Mouse (Mus musculus): ENCODE results near the gene Gpd1. TPM values are rescaled to one million over a fixed set of nuclear protein-coding genes. Genes with fewer than 3 reads are reported as not detected.
"Not testable (repeated sequence)": the region's sequence is repeated elsewhere in the genome, so short reads cannot be mapped to it uniquely, and the experiment has no call there.

Gpd1 gene
- polyA plus RNA-seq, 1 experiment: 114 TPM

DNA sequence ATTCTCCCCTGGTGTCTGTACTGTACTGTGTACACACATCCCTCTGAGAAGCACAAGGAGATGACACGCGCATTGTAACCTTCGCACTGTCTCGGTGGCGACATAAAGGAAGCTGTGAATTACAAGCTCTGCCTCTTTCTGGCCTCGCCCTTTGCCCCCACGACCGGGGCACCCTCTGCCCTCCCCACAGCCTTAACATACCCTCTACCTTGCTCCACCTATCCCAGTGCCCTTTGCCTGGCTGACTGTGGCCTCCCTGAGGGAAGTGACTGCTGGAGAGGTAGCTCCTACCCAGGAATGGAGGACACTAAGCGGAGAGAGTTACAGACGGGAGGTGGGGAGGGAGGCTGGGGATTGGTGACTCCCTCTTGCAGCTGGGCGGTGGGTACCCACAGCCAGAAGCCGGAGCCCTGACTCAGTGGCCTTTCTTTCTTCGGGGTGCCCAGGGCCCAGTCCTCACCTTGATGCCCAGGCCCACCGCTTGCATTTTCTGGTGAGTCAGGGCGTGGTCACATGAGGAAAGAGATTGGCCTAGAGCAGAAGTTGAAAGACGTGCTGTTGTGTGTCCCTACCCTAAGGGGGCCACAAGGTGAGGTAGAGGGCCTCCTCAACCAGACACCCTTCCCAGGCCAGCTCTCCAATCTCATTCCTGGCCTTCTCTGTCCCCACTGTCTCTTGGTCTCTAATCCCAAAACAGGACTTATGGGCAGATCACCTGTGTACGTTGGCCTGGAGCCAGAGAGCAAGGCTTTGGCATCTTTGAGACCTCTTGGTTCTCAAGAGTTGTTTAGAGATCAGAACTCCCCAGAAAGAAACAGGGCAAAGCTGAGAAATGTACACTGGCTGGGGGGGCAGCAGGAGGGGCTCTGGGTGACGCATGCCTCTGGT is 16.9 kb upstream of the Gpd1 start:
- peaks cover 4% of the 10 kb centered on the region; the same call in 1 of the 2 replicates for H3K4me1 ChIP-seq (ENCODE audit: control insufficient read depth, insufficient read depth, low read length)
- WGBS: 87% methylated on average over 18 of the region's 18 CpGs
- TF ChIP-seq POLR2A (IDR thresholded peaks at IDR 0.05; ENCODE audit: borderline replicate concordance, extremely low read depth, low read depth, low read length) (no peak), CTCF (IDR thresholded peaks at IDR 0.05; ENCODE audit: insufficient read depth, low read length) (no peak)
- no peak overlapping the region for H3K4me3 ChIP-seq (replicated peaks; ENCODE audit: extremely low read depth, low read depth, low read length)
- no peak for DNase-seq

- WGBS: 31% methylated on average over 16 of the region's 16 CpGs
- peak overlapping the region; percentile 56 for H3K4me3 ChIP-seq (replicated peaks; ENCODE audit: extremely low read depth, low read depth, low read length)
- not testable (repeated sequence) for H3K4me1 ChIP-seq (ENCODE audit: control insufficient read depth, insufficient read depth, low read length); DNase-seq
Measured at GRCm38 (mm10) chr15:99701640-99701998, 15.7 kb upstream of the Gpd1 start.

DNA sequence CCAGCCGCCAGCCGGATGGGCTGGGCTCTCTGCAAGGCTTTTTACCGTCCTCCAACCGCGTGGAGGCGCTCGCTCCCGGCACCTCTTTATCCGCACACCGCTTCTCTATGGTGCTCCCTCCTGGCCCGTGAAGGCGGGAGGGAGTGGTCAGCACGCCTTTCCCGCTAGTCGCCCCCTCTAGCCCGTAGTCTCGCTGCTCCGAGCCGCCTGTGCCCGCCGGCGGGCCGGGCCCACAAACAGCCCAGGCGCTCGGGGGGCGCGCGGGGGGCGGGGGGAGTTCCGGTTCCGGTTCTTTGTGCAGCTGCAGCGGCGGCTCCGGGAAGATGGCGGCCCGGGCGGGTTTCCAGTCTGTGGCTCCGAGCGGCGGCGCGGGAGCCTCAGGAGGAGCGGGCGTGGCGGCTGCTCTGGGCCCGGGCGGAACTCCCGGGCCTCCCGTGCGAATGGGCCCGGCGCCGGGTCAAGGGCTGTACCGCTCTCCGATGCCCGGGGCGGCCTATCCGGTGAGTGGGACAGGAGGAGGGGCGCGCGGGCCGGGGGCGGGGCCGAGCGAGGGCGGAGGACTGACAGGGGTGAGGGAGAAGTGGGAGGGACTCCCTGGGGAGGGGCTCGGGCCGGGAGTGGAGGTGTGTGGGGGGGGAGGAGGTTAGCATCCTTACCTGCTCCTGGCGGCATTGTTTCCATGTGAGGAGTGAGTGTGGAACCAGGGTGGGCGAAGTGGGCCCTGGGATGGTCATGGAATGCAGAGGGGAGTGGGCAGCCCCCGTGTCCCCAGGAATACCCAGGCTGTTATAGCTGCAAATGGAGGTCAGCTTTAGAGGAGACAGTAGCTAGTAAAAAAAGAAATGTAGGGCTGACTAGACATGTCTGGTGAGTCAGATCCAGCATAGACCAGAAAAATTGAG is 15.1 kb upstream of the Gpd1 start, which contains the start of gene Smarcd1:
Smarcd1 (plus strand) TSS at position 131 of the 902 bp plus-strand sequence.
- H3K4me1 ChIP-seq (ENCODE audit: control insufficient read depth, insufficient read depth, low read length): peaks cover 4% of the 10 kb centered on the region; the same call in 1 of the 2 replicates
- WGBS: 2% methylated on average over 70 of the region's 71 CpGs
- TF ChIP-seq CTCF (IDR thresholded peaks at IDR 0.05; ENCODE audit: insufficient read depth, low read length) (peak; percentile 77), POLR2A (IDR thresholded peaks at IDR 0.05; ENCODE audit: borderline replicate concordance, extremely low read depth, low read depth, low read length) (0 out of 2 replicates have a peak, but pooled peaks have one; percentile 20)
- DNase-seq: peak; percentile 93
- peak within 1 kb of the TSS; percentile 56 for H3K4me3 ChIP-seq (replicated peaks; ENCODE audit: extremely low read depth, low read depth, low read length)

- H3K4me3 ChIP-seq (replicated peaks; ENCODE audit: extremely low read depth, low read depth, low read length): no peak overlapping the region
- TF ChIP-seq CTCF (IDR thresholded peaks at IDR 0.05; ENCODE audit: insufficient read depth, low read length) (no peak), POLR2A (IDR thresholded peaks at IDR 0.05; ENCODE audit: borderline replicate concordance, extremely low read depth, low read depth, low read length) (no peak)
- 68% methylated on average over 9 of the region's 9 CpGs for WGBS
- no peak for DNase-seq
- peaks cover 4% of the 10 kb centered on the region; the same call in 1 of the 2 replicates for H3K4me1 ChIP-seq (ENCODE audit: control insufficient read depth, insufficient read depth, low read length)
Measured at GRCm38 (mm10) chr15:99703104-99703503, 14.2 kb upstream of the Gpd1 start.

DNA sequence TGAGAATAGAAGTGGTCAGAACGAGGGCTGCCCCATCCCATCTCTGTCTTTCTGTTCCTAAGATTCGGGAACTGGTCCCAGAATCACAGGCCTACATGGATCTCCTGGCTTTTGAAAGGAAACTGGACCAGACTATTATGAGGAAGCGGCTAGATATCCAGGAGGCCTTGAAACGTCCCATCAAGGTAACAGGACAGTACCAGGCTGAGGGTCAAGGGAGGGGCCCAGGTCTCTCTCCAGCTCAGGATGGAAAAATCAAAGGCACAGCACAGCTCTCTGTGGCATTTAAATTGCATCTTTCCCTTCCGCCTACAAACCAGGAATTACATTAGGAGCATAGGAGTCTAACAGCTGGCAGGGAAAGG is 13.7 kb upstream of the Gpd1 start:
- Histone ChIP-seq H3K4me3 (replicated peaks; ENCODE audit: extremely low read depth, low read depth, low read length) (no peak overlapping the region), H3K4me1 (ENCODE audit: control insufficient read depth, insufficient read depth, low read length) (peaks cover 4% of the 10 kb centered on the region; the same call in 1 of the 2 replicates)
- DNase-seq: no peak
- WGBS: 73% methylated on average over 5 of the region's 5 CpGs
- no peak for TF ChIP-seq POLR2A (IDR thresholded peaks at IDR 0.05; ENCODE audit: borderline replicate concordance, extremely low read depth, low read depth, low read length)
- TF ChIP-seq CTCF (IDR thresholded peaks at IDR 0.05; ENCODE audit: insufficient read depth, low read length): no peak

DNA sequence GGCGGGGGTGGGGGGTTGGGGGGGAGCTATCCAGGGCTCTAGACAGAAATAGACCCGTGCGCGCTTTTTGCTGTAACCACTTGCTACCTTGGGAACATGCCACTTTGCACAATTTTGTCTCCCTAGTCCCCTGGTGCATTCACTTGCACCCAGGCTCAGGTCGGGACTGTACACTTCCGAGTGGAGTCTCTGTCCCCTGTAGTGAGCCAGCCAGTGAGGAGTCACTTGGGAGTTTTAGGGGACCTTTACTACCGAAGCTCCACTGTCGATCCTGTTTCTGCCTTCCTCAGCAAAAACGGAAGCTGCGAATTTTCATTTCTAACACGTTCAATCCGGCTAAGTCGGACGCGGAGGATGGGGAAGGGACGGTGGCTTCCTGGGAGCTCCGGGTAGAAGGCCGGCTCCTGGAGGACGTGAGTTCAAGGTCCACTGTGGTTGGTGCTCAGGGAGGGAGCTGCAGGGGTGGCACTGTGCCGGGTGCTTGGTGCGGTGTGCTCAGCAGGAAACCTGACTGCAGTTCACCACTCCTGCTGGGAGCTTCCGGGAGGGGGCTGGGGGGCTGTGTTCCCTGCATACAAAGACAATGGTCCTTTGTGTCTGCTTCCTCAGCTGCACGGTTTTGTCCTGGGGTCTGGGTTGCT is 13.2 kb upstream of the Gpd1 start:
- 46% methylated on average over 23 of the region's 23 CpGs for WGBS
- TF ChIP-seq CTCF (IDR thresholded peaks at IDR 0.05; ENCODE audit: insufficient read depth, low read length) (no peak), POLR2A (IDR thresholded peaks at IDR 0.05; ENCODE audit: borderline replicate concordance, extremely low read depth, low read depth, low read length) (no peak)
- Histone ChIP-seq H3K4me3 (replicated peaks; ENCODE audit: extremely low read depth, low read depth, low read length) (no peak overlapping the region), H3K4me1 (ENCODE audit: control insufficient read depth, insufficient read depth, low read length) (peaks cover 4% of the 10 kb centered on the region; the same call in 1 of the 2 replicates)
- no peak for DNase-seq

DNA sequence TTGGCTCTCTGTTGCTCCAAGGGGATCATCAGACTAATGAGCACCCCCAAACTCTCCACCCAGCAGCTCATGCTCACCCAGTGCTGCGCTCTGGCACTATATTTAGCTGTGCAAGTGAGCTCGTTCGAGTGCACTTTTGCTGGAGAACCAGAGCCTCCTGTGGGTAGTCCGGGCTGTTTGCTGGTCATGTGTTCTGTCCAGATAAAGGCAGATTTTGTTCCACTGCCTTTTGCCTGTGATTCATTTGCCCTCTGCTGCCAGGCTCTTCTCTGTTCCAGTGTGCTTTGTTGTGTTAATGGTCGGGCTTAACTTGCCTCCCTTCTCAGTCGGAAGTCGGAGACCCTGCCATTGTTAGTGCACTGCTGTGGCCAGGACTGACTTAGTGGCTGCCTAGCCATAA is 12.4 kb upstream of the Gpd1 start:
- 59% methylated on average over 7 of the region's 7 CpGs for WGBS
- no peak overlapping the region for H3K4me3 ChIP-seq (replicated peaks; ENCODE audit: extremely low read depth, low read depth, low read length)
- TF ChIP-seq POLR2A (IDR thresholded peaks at IDR 0.05; ENCODE audit: borderline replicate concordance, extremely low read depth, low read depth, low read length): no peak
- TF ChIP-seq CTCF (IDR thresholded peaks at IDR 0.05; ENCODE audit: insufficient read depth, low read length): no peak
- peaks cover 4% of the 10 kb centered on the region; the same call in 1 of the 2 replicates for H3K4me1 ChIP-seq (ENCODE audit: control insufficient read depth, insufficient read depth, low read length)
- no peak for DNase-seq

- H3K4me3 ChIP-seq (replicated peaks; ENCODE audit: extremely low read depth, low read depth, low read length): no peak within 1 kb of the TSS
- 71% methylated on average over 11 of the region's 11 CpGs for WGBS
- TF ChIP-seq POLR2A (IDR thresholded peaks at IDR 0.05; ENCODE audit: borderline replicate concordance, extremely low read depth, low read depth, low read length) (no peak), CTCF (IDR thresholded peaks at IDR 0.05; ENCODE audit: insufficient read depth, low read length) (peak; percentile 78)
- peak; percentile 50 for DNase-seq
- peaks cover 4% of the 10 kb centered on the region; the same call in 1 of the 2 replicates for H3K4me1 ChIP-seq (ENCODE audit: control insufficient read depth, insufficient read depth, low read length)
Measured at GRCm38 (mm10) chr15:99705440-99706048, 11.8 kb upstream of the Gpd1 start, which contains the start of gene Gm17349. Gene Gm17349 (minus strand): TSS chr15:99705490.
